Mouse (Mus musculus) cortical plate, adult 2 months (tissue): ENCODE results near the gene Stom.

Experiments
- CTCF ChIP-seq: fragments of 200-500 bp; IDR thresholded peaks from 2 replicates; pipeline ENCODE4 v1.5.1; 2011; ENCODE audit warnings: mild to moderate bottlenecking, control low read depth, low read length; ENCODE audit not compliant: insufficient read depth; ENCODE audit errors: extremely low read depth
- POLR2A ChIP-seq: fragments of 200-500 bp; IDR thresholded peaks from 2 replicates; pipeline ENCODE4 v1.6.1; 2011; ENCODE audit warnings: mild to moderate bottlenecking, low read length, control low read depth; ENCODE audit not compliant: insufficient read depth; ENCODE audit errors: extremely low read depth

DNA sequence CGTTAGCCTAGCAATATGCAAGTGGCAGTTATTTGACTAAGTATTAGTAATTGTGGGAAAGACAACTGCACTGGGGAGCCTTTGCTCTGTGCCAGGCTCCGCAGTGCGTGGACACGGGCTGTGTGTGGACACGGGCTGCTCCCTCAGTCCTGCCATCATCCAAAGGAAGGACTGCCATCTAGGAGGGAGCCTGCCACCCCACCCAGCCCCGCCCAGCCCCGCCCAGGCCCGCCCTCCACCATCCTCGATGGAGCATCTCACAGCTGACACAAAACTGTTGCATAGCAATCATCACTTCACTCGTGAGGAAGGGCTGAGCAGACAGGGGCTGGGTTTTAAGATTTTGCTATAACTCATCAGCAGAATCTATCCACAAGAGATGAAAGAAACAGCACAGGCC is 10.8 kb downstream of the Stom start:
- TF ChIP-seq CTCF, result no peak
- TF ChIP-seq POLR2A, result no peak
